Mouse (Mus musculus) forebrain, embryonic 10.5 days (tissue): Measurements from ENCODE around the gene Gm21974. TPM values are rescaled to one million over a fixed set of nuclear protein-coding genes. Genes with fewer than 3 reads are reported as not detected.
A peak's percentile ranks its signal among the peaks of the same experiment; 100 is the strongest.
"Not testable (repeated sequence)": the region's sequence is repeated elsewhere in the genome, so short reads cannot be mapped to it uniquely, and the experiment has no call there.

Experiments
- DNase-seq: peaks from one replicate; pipeline ENCODE4 v3.0.0-alpha.2; 2017; ENCODE audit warnings: low spot score; ENCODE audit errors: extremely low spot score
- H3K27ac ChIP-seq: fragments of 300-500 bp; sonication (generic); 2 replicates; pipeline ENCODE4 v1.5.1; 2016; ENCODE audit warnings: mild to moderate bottlenecking
- H3K27me3 ChIP-seq: fragments of 300-500 bp; sonication (generic); 2 replicates; pipeline ENCODE4 v1.6.1; 2016; ENCODE audit warnings: mild to moderate bottlenecking; ENCODE audit not compliant: poor library complexity, severe bottlenecking
- H3K36me3 ChIP-seq: fragments of 300-500 bp; sonication (generic); replicated peaks from 2 replicates; pipeline ENCODE4 v1.6.1; 2016; ENCODE audit warnings: mild to moderate bottlenecking, moderate library complexity
- H3K4me1 ChIP-seq: fragments of 300-500 bp; sonication (generic); 2 replicates; pipeline ENCODE4 v1.6.1; 2016
- H3K4me3 ChIP-seq: fragments of 300-500 bp; sonication (generic); 2 replicates; pipeline ENCODE4 v1.5.1; 2016; ENCODE audit warnings: mild to moderate bottlenecking, moderate library complexity
- H3K9me3 ChIP-seq: fragments of 300-500 bp; sonication (generic); 2 replicates; pipeline ENCODE4 v1.6.1; 2016; ENCODE audit warnings: mild to moderate bottlenecking, moderate library complexity
- WGBS: fragments of 180-500 bp; shearing (Covaris S2); methylation state at CpG from one replicate; pipeline ENCODE4 v1.1.7; 2016; 5-methylcytosine and 5-hydroxymethylcytosine counted together
- polyA plus RNA-seq: library from polyadenylated mRNA; unstranded; fragments of >200 nt; fragmentation: Nextera tagmentation; extraction: Ambion mirVana; gene quantifications from 2 replicates; pipeline ENCODE4 v1.2.1, GENCODE M21; 2016

Gene Gm21974
- polyA plus RNA-seq, 1 experiment from 2014 or later: not detected

DNA sequence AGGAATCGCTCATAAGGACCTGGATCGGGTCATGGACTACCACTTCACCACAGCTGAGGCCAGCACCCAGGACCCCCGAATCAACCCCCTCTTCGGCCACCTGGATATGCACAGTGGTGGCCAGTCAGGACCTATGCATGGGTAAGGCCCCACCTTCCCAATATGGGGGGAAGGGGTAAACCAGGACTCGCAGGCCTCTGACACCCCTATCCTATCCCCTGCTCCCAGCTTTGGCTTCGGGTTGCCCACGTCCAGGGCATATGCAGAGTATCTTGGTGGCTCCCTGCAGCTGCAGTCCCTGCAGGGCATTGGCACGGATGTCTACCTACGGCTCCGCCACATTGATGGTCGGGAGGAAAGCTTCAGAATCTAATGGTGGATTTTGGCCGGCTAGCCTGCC, 12.7 kb upstream of the Gm21974 start:
- no peak for DNase-seq
- 93% methylated on average over 12 of the region's 12 CpGs for WGBS
- peaks cover 27% of the 10 kb centered on the region for H3K4me1 ChIP-seq
- no peak overlapping the region for H3K27ac ChIP-seq
- no peak overlapping the region for H3K4me3 ChIP-seq
- H3K27me3 ChIP-seq: no peaks in the 10 kb centered on the region
- peaks cover 54% of the 10 kb centered on the region for H3K36me3 ChIP-seq
- no peaks in the 10 kb centered on the region for H3K9me3 ChIP-seq

DNA sequence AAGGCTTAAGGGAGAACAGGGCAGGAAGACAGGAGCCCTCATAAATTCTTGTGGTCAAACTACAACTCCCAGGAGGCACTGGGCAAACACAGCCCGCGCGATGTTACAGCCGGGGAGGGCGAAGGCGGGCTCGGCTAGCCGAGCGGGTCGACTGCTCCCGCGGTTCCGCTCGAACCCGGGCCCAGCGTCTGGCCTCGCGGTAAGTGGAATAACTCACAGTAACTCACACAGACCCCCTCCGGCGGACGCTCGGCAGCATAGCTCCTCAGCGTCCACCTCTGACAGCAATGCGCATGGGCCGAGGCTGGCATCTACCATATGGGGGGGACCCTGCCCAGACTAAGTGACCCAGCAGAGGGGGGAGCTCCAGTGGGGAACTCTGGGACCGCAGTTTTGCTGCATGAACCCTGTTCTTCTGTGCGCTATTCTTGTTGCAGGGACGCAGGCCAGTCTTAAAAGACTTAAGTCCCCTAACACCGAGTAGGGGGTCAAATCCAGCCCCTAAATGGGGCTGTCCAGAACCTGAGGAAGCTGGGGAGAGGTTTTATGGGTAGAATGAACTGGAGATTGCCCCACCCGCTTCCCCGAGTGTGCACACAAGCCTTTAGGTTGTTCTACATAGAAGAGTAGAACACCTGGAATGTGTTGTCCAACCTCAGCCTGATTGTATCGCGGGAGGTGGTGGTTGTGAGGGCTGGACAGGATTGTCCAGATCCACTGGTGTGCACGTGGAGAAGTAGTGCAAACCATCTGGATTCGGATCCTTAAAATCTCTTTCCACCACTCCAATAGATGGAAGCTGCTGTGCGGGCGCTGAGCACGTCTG, 8.9 kb upstream of the Gm21974 start, which contains the start of gene Bckdk:
Bckdk (plus strand) TSS at position 112 of the 826 bp plus-strand sequence.
- 9% methylated on average over 38 of the region's 38 CpGs for WGBS
- DNase-seq: peak; percentile 76
- H3K36me3 ChIP-seq: peaks cover 44% of the 10 kb centered on the region

DNA sequence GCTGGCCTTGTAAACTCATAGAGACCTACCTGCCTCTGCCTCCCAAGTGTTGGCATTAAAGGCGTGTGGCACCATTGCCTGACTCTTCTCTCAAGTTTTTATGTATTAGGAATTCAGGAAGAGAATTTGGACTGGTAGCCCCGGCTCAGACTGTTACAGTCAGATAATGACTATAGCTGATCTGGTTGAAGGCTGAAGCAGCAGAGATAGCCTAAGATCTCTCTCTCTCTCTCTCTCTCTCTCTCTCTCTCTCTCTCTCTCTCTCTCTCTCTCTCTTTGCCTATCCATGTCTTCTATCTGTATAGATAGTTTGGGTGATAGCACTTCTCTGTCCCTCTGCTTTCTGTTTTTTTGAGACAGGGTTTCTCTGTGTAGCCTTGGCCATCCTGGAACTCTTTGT, 6.5 kb upstream of the Gm21974 start:
- Histone ChIP-seq H3K27ac (no peak overlapping the region), H3K36me3 (peaks cover 20% of the 10 kb centered on the region), H3K9me3 (no peaks in the 10 kb centered on the region), H3K27me3 (no peaks in the 10 kb centered on the region), H3K4me3 (no peak overlapping the region), H3K4me1 (peaks cover 15% of the 10 kb centered on the region)
- 84% methylated on average over 2 of the region's 2 CpGs for WGBS
- DNase-seq: no peak

More for the DNA sequence above, 8.9 kb upstream of the Gm21974 start, which contains the start of gene Bckdk:
- Histone ChIP-seq H3K27me3 (no peaks in the 10 kb centered on the region), H3K9me3 (no peaks in the 10 kb centered on the region), H3K27ac (peak within 1 kb of the TSS; percentile 93), H3K4me1 (peaks cover 15% of the 10 kb centered on the region), H3K4me3 (peak within 1 kb of the TSS; percentile 76)

- WGBS: 45% methylated on average over 7 of the region's 7 CpGs
- Histone ChIP-seq H3K36me3 (peaks cover 2% of the 10 kb centered on the region), H3K9me3 (no peaks in the 10 kb centered on the region), H3K4me3 (no peak overlapping the region), H3K27ac (no peak overlapping the region), H3K4me1 (peaks cover 19% of the 10 kb centered on the region), H3K27me3 (no peaks in the 10 kb centered on the region)
- DNase-seq: no peak
These were observed 4.7 kb upstream of the Gm21974 start for GRCm38 (mm10) chr7:127899997-127900396.

DNA sequence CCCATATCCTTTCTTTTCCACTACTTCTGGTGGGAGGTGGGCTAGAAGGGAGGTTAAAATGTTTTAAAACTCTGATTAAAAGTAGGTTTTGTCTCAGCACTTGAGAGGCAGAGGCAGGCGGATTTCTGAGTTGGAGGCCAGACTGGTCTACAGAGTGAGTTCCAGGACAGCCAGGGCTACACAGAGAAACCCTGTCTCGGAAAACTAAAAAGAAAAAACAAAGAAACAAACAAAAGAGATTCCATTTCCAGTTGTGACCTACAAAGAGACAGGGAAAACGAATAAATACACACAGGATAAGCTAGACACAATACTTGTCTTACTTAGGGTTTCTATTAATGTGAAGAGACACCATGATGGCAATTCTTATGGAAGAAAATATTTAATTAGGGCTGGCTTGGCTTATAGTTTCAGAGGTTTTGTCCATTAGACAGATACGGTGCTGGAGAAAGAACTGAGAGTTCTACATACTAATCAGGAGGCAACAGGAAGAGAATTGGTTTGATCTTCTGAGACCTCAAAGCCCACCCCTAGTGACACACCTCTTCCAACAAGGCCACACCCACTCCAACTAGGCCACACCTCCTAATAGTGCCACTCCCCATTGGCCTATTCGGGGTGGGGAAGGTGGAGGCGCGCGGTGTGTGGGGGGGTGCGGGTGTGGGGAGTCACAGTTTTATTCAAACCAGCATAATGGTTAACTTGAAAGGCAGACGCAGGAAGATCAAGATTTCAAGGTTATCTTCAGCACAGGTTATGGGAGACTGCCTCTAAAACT, 3.1 kb upstream of the Gm21974 start:
- no peak overlapping the region for H3K27ac ChIP-seq
- peaks cover 19% of the 10 kb centered on the region for H3K4me1 ChIP-seq
- WGBS: 38% methylated on average over 10 of the region's 10 CpGs
- H3K4me3 ChIP-seq: no peak overlapping the region
- H3K36me3 ChIP-seq: peaks cover 3% of the 10 kb centered on the region
- DNase-seq: no peak
- no peaks in the 10 kb centered on the region for H3K27me3 ChIP-seq
- no peaks in the 10 kb centered on the region for H3K9me3 ChIP-seq

DNA sequence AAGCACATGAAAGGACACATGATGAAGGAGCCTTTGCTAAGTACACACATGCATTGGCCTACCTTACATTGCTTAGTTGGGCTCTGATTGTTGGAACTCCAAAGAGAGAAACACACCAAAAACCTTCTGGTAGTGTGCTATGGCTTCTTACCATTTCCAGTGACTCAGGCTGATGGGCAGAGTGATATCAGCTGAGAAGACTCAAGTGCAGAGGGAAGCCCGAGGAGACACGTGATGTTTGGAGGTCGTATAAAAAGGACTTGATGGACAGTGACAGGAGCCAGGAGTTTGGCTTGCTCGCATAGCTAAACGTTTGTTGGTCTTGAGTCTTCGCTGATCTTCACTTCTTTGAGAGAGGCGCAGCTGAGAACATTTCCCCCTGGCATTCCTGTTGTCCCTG, 2.3 kb upstream of the Gm21974 start:
- H3K27me3 ChIP-seq: no peaks in the 10 kb centered on the region
- no peak for DNase-seq
- no peak overlapping the region for H3K27ac ChIP-seq
- H3K4me3 ChIP-seq: no peak overlapping the region
- H3K4me1 ChIP-seq: peaks cover 19% of the 10 kb centered on the region
- WGBS: 92% methylated on average over 7 of the region's 7 CpGs
- no peaks in the 10 kb centered on the region for H3K9me3 ChIP-seq
- H3K36me3 ChIP-seq: peaks cover 12% of the 10 kb centered on the region

GRCm38 (mm10) chr7:127896384-127896783, 1.1 kb upstream of the Gm21974 start:
- Histone ChIP-seq H3K27ac (no peak overlapping the region), H3K36me3 (peaks cover 23% of the 10 kb centered on the region), H3K4me1 (peaks cover 19% of the 10 kb centered on the region), H3K27me3 (no peaks in the 10 kb centered on the region), H3K9me3 (no peaks in the 10 kb centered on the region), H3K4me3 (no peak overlapping the region)
- 61% methylated on average over 13 of the region's 13 CpGs for WGBS
- peak; percentile 50 for DNase-seq

- 70% methylated on average over 7 of the region's 7 CpGs for WGBS
- Histone ChIP-seq H3K36me3 (peaks cover 27% of the 10 kb centered on the region), H3K4me1 (peaks cover 19% of the 10 kb centered on the region), H3K27ac (0 out of 2 replicates have a peak overlapping the region, but pooled peaks have one; percentile 78), H3K4me3 (peak overlapping the region; percentile 60)
- not testable (repeated sequence) for H3K27me3 ChIP-seq, DNase-seq, H3K9me3 ChIP-seq
These were observed 637 bp upstream of the Gm21974 start for GRCm38 (mm10) chr7:127895891-127896290.

GRCm38 (mm10) chr7:127894480-127894879, 774 bp downstream of the Gm21974 start:
- Histone ChIP-seq H3K4me1 (peaks cover 19% of the 10 kb centered on the region), H3K27me3 (no peaks in the 10 kb centered on the region), H3K9me3 (no peaks in the 10 kb centered on the region), H3K36me3 (peaks cover 41% of the 10 kb centered on the region), H3K27ac (no peak overlapping the region), H3K4me3 (peak overlapping the region; percentile 60)
- 93% methylated on average over 5 of the region's 5 CpGs for WGBS
- DNase-seq: no peak

GRCm38 (mm10) chr7:127890798-127891197, 4.5 kb downstream of the Gm21974 start, which contains the start of gene Prss53:
Prss53 (minus strand) TSS chr7:127890970.
- Histone ChIP-seq H3K4me3 (no peak within 1 kb of the TSS), H3K9me3 (no peaks in the 10 kb centered on the region), H3K4me1 (peaks cover 19% of the 10 kb centered on the region), H3K36me3 (peaks cover 78% of the 10 kb centered on the region), H3K27me3 (no peaks in the 10 kb centered on the region), H3K27ac (no peak within 1 kb of the TSS)
- DNase-seq: no peak
- 29% methylated on average over 4 of the region's 4 CpGs for WGBS

DNA sequence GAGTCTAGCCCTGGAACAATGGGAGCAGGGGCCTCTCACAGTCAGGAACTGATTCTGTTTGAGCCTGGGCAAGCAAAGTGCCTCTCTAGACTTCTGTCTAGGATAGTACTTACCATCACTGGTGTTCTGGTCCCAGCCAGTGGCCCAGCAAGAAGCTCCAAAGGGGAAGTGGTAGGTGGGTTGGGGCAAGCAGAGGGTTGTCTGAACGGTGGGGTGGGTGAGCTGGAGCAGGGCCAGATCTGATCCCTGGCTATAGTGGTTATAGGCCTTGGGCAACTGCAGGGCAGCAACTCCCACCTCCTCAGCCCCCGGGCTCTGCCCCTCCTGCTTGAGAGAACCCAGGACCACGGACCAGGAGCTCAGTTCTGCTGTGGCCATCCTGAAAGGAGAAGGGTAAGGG, 6.4 kb downstream of the Gm21974 start:
- Histone ChIP-seq H3K4me3 (no peak overlapping the region), H3K27ac (no peak overlapping the region), H3K9me3 (no peaks in the 10 kb centered on the region), H3K36me3 (peaks cover 97% of the 10 kb centered on the region), H3K4me1 (peaks cover 13% of the 10 kb centered on the region), H3K27me3 (no peaks in the 10 kb centered on the region)
- 81% methylated on average over 3 of the region's 3 CpGs for WGBS
- DNase-seq: no peak

DNA sequence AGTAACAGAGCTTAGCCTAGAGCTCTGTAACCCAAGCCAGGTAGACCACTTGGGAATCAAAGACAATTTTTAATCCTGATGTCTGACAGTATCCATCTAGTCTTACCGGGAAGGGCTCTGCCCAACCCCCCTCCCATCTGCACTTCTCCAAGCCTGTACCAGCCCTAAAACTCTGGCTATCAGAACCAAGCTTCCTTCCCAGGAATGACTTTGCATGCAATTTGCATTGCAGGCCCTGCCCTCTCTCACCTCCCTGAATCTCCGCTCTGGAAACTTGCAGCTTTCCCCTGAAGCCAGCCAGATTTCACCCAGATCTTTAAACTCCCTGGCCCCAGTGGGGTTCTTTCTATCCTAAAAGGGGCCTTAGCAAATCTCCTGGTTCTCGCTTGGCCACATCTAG, 7.5 kb downstream of the Gm21974 start:
- no peak for DNase-seq
- 89% methylated on average over 3 of the region's 3 CpGs for WGBS
- H3K4me1 ChIP-seq: peaks cover 15% of the 10 kb centered on the region

DNA sequence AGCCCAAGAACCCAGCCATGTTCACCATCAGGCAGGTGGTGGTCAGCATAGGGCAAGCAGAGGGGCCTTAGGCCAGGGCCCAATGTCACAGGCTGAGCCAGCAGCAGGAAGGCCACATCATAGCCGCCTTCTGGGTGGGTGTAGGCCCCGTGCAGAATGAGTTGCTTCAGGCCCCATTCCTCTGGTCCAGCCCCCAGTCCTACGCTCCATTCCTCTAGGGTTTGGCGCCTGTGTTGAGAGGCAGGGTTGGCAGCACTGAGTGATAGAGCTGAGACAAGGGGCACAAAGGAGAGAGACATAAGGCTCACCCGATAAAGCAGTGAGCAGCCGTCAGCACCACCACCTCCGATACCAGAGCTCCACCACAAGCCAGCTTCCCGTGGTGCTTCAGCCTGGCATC, 8.1 kb downstream of the Gm21974 start:
- Histone ChIP-seq H3K4me1 (peaks cover 19% of the 10 kb centered on the region), H3K9me3 (no peaks in the 10 kb centered on the region), H3K27me3 (no peaks in the 10 kb centered on the region), H3K27ac (no peak overlapping the region), H3K36me3 (peaks cover 98% of the 10 kb centered on the region), H3K4me3 (no peak overlapping the region)
- WGBS: 93% methylated on average over 8 of the region's 8 CpGs
- no peak for DNase-seq

More for the DNA sequence above, 7.5 kb downstream of the Gm21974 start:
- Histone ChIP-seq H3K9me3 (no peaks in the 10 kb centered on the region), H3K27me3 (no peaks in the 10 kb centered on the region), H3K36me3 (peaks cover 98% of the 10 kb centered on the region), H3K27ac (no peak overlapping the region), H3K4me3 (no peak overlapping the region)
